Mouse (Mus musculus): Measurements from ENCODE around the gene Spint2.
A peak's percentile ranks its signal among the peaks of the same experiment; 100 is the strongest.

Gene Spint2

DNA sequence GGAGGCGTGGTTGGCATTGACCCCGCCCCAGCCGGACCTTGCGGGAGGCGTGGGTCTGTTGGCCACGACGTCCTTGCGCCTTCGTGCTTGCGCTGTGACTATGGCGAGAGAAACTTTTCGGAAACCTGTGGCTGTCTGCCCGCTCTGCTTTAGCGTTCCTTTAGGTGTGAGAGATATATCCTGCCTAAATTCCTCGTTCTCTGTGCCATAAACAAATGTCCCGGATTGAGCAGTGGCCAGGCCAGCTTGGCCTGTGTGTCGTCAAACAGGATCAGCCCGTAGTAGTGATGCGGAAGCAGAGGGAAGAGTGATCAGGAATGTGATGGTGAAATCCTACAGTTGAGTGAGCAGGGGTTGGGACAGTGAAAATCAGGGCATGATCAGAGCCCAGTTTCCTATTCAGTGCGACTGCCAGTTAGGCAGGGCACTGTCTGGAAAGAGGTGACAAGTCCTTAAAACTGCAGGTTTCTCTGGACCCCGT, 402 bp upstream of the Spint2 start:
- DNase-seq (ENCODE audit: low read depth, low spot score) = no peak

DNA sequence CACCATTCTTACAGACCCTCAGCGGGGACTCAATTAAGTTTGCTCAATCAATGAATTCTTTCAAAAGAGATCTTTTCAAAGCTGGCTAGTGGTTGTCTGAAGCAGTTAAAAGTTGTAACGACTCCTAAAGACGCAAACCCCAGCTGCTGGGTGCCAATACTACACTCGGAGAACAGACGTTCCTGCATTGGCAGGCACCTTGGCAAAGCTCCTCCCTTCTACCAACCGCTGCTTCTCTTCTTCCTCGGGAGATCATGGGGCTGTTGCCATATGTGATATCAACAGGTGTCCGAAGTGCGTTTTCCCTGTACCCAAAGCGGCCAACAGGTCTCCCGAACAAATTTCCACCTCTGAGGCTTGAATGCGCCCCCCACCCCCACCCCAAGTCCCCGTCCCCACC, 911 bp downstream of the Spint2 start:
- no peak for DNase-seq (ENCODE audit: low read depth, low spot score)

DNA sequence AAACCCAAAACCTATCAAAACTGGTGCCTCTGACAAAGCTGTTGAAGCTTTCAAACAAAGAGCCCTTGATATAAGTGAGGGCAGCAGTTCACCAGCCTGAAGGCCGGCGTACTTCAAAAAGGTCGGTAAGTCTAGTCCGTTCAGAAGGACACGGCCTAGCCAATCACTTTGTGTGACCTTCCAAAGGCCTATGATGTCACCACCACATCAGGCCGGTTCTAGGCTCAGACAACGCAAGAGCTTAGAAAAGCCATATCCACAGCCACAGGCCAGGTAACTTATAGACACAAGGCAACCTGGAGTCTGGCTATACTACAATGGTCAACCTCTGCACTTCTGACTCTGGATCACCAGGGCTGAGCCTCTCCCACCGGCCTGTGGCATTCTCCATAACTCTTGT, 1.8 kb downstream of the Spint2 start:
- DNase-seq (ENCODE audit: low read depth, low spot score) = no peak

- DNase-seq (ENCODE audit: low read depth, low spot score) = no peak
These were observed 2.5 kb downstream of the Spint2 start for GRCm38 (mm10) chr7:29279261-29279660.

DNA sequence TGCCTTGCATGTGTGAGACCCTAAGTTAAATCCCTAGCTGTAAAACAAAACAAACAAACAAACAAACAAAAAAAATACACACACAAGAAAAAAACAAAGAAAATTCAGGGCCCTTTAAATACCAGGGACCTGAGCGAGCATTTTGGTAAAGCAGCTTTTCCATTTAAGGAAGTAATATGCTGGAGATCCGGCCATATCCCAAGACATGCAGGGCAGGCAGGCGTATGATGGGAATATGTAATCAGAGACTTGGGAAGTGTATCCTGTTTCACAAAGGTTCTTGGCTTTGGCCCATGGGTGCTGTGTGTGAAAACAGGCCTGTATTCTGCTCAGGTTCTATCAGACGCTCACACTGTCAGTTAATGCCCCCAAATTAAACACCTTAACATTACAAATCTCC, 4.2 kb downstream of the Spint2 start:
- DNase-seq (ENCODE audit: low read depth, low spot score) = no peak

DNA sequence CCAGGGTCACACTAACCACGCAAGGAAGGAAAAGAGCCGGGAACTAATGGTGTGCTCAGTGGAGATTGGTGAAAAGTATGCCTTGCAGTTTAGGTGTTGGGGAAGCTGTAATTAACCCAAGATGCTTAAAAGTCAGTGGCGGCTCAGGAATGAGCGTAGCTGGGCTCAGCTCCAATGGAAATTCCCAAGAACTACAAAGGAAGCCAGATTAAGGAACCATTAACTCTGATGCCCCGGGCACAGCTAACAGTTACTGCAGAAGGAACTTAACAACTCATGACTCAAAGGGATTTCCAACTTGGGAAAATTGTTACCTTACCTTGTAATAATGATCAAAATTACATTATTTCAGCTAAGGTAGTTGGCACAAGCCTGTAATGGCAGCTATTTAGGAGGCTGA, 5.0 kb downstream of the Spint2 start:
- DNase-seq (ENCODE audit: low read depth, low spot score) = no peak

- no peak for DNase-seq (ENCODE audit: low read depth, low spot score)
These were observed 9.8 kb downstream of the Spint2 start for GRCm38 (mm10) chr7:29271687-29272465.

GRCm38 (mm10) chr7:29270445-29270844, 11.3 kb downstream of the Spint2 start:
- no peak for DNase-seq (ENCODE audit: low read depth, low spot score)

- DNase-seq (ENCODE audit: low read depth, low spot score) = no peak
These were observed 14.8 kb downstream of the Spint2 start for GRCm38 (mm10) chr7:29266931-29267330.

GRCm38 (mm10) chr7:29265636-29266035, 16.1 kb downstream of the Spint2 start:
- no peak for DNase-seq (ENCODE audit: low read depth, low spot score)

DNA sequence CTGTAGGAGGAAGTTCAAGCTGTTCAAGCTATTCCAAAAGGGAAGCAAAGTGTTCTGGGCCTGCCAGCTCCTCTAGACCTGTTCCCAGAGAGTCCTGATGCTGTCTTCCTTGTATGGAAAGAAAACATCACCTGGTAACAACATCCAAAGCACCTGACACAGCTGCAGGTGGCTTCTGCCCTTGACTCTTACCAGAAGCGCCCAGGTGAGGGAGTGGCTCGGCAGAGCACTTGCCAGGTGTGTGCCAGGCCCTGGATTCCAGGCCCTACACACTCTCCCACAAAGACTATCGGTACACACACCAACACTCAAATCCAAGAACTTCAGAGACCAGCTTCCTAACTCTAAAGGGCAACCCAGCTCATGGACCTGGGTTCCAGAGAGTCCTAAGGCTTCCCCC, 17.9 kb downstream of the Spint2 start:
- no peak for DNase-seq (ENCODE audit: low read depth, low spot score)

- no peak for DNase-seq (ENCODE audit: low read depth, low spot score)
These were observed 19.6 kb downstream of the Spint2 start for GRCm38 (mm10) chr7:29262151-29262550.

DNA sequence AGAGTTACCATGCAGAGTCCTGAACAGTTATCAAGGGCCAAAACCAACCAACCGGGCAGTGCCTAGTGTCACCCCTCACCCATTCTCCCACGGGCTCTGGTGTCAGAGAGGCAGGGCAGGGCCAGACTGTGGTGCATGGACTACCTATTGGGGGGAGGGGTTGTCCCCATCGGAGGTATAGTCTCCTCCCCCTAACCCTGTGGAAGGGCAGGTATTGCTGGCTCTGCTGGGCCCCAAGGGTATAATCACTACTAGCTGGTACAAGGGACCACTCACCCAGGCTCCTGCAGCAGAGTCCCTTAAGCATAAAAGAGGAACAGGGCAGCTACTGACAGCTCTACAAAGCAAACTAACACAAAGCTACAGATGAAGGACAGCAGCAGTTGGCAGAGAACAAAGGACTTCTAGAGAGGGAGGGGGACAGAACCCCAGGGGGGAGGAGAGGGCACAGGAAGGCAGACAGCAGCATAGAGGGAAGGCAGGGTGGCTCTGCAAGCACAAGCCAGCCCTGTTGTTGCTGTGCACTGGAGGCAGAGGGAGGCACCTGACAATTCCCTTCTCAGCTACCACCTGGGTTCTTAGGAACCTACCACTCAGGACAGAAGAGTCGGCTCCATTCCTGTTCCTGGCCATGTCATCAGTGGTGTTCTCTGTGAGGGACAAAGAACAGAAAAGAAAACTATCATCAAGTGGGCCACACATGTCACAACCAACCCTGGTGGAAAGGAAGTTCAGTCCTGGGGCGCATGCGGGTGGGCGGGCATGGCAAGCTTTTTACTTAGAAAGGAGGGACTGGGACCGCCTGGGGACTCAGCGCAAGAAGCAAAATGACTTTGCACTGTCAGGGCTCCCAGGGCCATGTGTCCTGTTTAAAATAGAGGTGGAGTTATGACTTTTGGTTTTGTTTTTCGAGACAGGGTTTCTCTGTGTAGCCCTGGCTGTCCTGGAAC, 21.7 kb downstream of the Spint2 start:
- DNase-seq (ENCODE audit: low read depth, low spot score) = no peak

DNA sequence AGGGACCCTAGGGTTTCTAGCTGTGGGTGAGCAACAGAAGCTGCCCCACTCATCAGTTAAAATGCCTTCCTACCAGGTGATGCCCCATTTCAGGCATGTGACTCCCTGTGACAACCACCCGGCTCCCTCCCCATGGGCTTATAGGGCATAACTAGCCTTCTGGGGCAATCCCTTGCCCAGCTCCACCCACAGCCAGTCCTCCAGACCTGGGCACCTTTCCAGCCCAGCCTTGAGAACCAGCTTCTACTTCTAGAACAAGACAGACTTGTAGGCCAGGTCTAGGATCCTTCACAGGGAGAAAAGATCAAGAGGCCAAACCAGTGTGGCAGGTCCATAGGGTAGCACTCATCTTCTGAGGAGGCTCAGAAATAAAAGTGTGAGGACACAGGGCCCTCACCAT, 24.3 kb downstream of the Spint2 start:
- no peak for DNase-seq (ENCODE audit: low read depth, low spot score)

DNA sequence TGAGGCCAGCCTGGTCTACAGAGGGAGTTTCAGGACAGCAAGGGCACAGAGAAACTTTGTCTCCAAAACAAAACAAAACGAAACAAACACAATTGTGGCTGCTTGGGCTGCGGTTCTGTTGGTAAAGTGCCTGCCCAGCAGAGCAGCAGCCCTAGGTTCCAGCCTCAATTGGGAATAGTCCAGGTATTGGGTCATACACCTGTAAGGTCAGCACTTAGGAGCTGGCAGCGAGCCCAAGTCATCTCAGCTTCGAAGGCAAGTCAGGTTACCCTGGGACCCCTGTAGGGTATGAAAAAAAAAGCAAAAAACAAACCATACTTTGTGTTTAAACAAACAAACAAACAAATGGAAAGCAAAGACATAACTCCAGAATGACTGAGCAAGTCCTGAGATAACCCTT, 25.8 kb downstream of the Spint2 start:
- DNase-seq (ENCODE audit: low read depth, low spot score) = no peak

GRCm38 (mm10) chr7:29253842-29254241, 27.9 kb downstream of the Spint2 start:
- no peak for DNase-seq (ENCODE audit: low read depth, low spot score)

- no peak for DNase-seq (ENCODE audit: low read depth, low spot score)
These were observed 30.5 kb downstream of the Spint2 start for GRCm38 (mm10) chr7:29251166-29251565.

- DNase-seq (ENCODE audit: low read depth, low spot score) = no peak
These were observed 33.4 kb downstream of the Spint2 start, which contains the start of gene 2200002D01Rik for GRCm38 (mm10) chr7:29248261-29248841. Gene 2200002D01Rik, minus strand, starts transcription at chr7:29248466.

GRCm38 (mm10) chr7:29247706-29248105, 34.0 kb downstream of the Spint2 start:
- no peak for DNase-seq (ENCODE audit: low read depth, low spot score)

DNA sequence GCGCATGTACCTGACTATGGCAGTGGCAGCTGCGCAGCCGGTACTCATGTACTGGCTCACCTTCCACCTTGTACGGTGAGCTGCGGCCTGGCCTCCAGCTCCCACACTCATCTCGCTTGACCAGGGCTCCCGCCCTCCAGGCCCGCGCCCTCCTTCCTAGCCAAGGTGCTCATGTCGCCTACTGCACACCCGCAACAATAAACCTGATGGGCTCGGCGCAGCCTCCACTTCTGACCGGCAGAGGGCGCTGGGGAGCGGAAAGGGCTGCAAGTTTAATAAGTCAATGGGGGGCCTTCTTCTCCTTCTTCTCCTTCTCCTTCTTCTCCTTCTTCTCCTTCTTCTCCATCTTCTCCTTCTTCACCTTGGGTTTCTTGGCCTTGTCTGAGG, 34.4 kb downstream of the Spint2 start:
- peak; percentile 48 for DNase-seq (ENCODE audit: low read depth, low spot score)

DNA sequence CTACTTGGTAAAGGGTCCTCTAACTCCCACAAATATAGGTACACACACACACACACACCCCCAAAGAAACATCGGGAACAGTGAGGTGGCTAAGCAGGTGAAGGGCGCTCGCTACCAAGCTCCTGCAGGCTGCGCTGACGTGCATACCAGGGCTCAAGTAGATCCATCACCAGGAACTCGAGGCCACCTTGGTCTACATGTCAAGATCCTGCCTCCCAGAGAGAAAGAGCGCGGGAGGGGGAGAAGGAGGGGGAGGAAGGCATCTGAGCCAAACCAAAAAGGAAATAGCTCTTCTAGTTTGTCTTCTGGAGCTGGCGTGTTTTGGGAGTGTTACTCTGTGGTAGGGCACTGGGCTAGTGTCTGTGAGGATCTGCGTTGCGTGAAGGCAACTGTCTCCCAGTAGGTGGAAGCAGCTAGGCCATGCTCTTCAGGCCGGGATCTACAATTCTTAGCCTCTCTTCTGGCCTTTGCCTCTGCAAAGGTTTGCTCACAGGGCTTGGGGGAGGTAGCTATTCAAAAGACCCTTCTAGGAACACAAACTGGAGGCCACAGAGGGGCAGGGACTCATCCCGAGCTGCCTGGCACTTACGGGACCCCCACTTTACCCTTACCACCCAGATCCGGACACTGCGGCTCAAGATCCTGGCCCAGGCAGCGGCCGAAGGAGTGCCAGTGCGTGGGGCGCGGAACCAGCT, 34.9 kb downstream of the Spint2 start:
- DNase-seq (ENCODE audit: low read depth, low spot score) = no peak

DNA sequence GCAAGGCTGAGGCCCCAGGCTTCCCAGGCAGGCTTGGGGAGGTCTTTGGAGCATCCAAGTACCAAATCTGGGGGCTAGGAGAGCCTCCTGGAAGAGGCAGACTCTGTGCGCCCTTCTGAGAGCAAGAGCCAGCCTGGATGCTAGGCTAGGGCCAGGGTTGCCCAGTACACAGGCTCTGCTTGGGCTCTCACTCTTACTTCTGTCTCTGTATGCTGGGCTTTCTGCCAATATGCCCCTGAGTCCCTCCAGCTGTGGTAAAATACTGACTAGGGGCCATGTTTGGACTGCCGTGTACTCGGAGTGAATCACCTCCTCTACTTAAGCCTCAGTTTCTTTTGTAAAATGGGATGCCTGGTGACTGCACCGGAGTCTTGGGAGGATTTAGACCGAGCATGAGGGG, 35.7 kb downstream of the Spint2 start:
- DNase-seq (ENCODE audit: low read depth, low spot score) = no peak
